Mouse (Mus musculus) C2C12 (cell line): ENCODE measurements at regions not wholly inside any gene's neighbourhood (a gene's known extent, or its start where the extent isn't known, plus 50 kb on each side); places are given as distances from the start of the nearest gene placed in this dataset.
A peak's percentile ranks its signal among the peaks of the same experiment; 100 is the strongest.

Experiments used
- H3K27me3 ChIP-seq: one replicate; pipeline ENCODE4 v1.6.1; 2011; ENCODE audit not compliant: control insufficient read depth, insufficient read depth, insufficient read length
- H3K36me3 ChIP-seq: one replicate; pipeline ENCODE4 v1.6.1; 2011; ENCODE audit not compliant: control insufficient read depth, insufficient read depth
- H3K4me3 ChIP-seq: one replicate; pipeline ENCODE4 v1.5.1; 2011; ENCODE audit warnings: mild to moderate bottlenecking, control low read depth; ENCODE audit not compliant: poor library complexity, insufficient read depth, severe bottlenecking
- H3K79me2 ChIP-seq: one replicate; pipeline ENCODE4 v1.6.1; 2011; ENCODE audit not compliant: control insufficient read depth, insufficient read depth
- H3K79me3 ChIP-seq: one replicate; pipeline ENCODE4 v1.6.1; 2011; ENCODE audit warnings: low read depth, control low read depth
- H3ac ChIP-seq: one replicate; pipeline ENCODE3; 2011; ENCODE audit warnings: low read depth; ENCODE audit not compliant: control insufficient read depth, insufficient read length
- CEBPB ChIP-seq: IDR thresholded peaks from one replicate; pipeline ENCODE4 v1.6.1; 2011; ENCODE audit warnings: low read depth, mild to moderate bottlenecking, control low read depth, moderate library complexity
- CTCF ChIP-seq: IDR thresholded peaks from one replicate; pipeline ENCODE4 v1.5.1; 2011; ENCODE audit not compliant: control insufficient read depth, insufficient read depth, insufficient read length
- FOSL1 ChIP-seq: IDR thresholded peaks from one replicate; pipeline ENCODE4 v1.8.0; 2011; ENCODE audit warnings: mild to moderate bottlenecking, low read length; ENCODE audit not compliant: poor library complexity, insufficient read depth, severe bottlenecking
- MAX ChIP-seq: IDR thresholded peaks from one replicate; pipeline ENCODE4 v1.6.1; 2011; ENCODE audit warnings: mild to moderate bottlenecking, control low read depth
- MYOD1 ChIP-seq: IDR thresholded peaks from one replicate; pipeline ENCODE4 v1.6.1; 2011; ENCODE audit warnings: low read depth; ENCODE audit not compliant: control insufficient read depth, insufficient read length
- MYOG ChIP-seq: IDR thresholded peaks from one replicate; pipeline ENCODE4 v1.6.1; 2011; ENCODE audit not compliant: control insufficient read depth, insufficient read length; ENCODE audit errors: extremely low read depth
- USF1 ChIP-seq: IDR thresholded peaks from one replicate; pipeline ENCODE4 v1.6.1; 2011; ENCODE audit warnings: low read depth, mild to moderate bottlenecking, control low read depth, moderate library complexity

DNA sequence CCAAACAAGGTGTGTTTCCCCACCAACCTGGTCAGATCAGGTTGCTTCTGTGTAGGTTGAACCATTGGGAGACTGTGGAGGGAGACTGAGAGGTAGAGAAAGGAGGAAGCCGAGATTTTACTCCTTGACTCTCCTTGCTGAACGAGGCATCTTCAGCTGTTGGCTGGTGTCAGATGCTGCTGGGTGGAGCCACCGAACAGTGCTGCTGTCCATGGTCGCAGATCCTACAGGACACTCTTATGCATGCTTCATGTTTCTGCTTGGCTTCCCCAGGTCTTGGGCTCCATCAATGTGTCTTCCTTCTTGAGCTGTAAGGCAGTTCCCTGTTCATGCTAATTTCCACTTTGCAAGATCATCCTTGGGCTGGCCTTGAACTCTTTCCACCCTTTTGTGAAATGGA lies 367.0 kb upstream of the Tmpo start:
- H3K36me3 ChIP-seq: no peaks in the 10 kb centered on the region
- no peak overlapping the region for H3ac ChIP-seq
- TF ChIP-seq MYOG (no peak), CTCF (no peak), USF1 (no peak), FOSL1 (no peak), MAX (no peak), MYOD1 (no peak), CEBPB (no peak)
- H3K4me3 ChIP-seq: no peak overlapping the region
- no peaks in the 10 kb centered on the region for H3K27me3 ChIP-seq
- no peaks in the 10 kb centered on the region for H3K79me2 ChIP-seq
- no peaks in the 10 kb centered on the region for H3K79me3 ChIP-seq

DNA sequence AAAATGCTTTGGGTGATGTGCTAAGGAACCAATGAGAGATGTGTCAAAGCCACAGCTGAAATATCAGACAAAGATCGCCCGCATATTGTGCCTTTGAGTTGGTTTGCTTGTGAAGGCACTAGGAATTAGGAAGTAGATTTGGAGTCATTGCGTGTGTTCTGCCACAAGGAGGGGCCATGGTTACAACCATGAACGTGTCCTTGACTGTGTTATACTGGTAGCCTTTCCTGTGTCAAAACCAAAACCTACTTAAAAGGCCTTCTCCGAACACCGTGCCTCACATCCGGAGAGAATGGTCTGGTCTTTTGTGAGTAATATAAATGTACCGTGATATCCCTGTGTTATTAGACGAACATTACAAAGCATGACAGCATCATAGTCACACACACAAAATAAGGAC lies 365.0 kb upstream of the Tmpo start:
- H3ac ChIP-seq: no peak overlapping the region
- H3K4me3 ChIP-seq: no peak overlapping the region
- no peaks in the 10 kb centered on the region for H3K36me3 ChIP-seq
- no peaks in the 10 kb centered on the region for H3K27me3 ChIP-seq
- TF ChIP-seq CTCF: peak; percentile 13
- no peak for TF ChIP-seq MYOD1
- H3K79me2 ChIP-seq: no peaks in the 10 kb centered on the region
- no peaks in the 10 kb centered on the region for H3K79me3 ChIP-seq

DNA sequence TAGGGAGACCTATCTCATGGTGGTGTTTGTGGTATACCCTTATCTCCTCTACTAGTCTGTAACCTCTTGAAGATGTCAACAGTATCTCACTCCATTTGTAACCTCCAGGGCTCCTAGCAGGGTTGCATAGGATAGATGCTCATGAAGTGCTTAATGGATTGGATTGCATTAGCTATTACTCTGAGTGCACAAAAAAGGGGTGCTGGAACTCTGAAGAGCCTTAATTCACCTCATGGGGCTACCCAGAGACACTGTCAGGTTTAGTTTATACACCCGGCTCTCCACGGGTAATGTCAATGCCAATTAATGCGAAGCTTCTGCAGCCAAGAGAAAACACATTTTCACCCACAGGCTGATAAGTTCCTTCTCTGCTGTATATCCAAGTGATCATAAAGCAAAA lies 364.3 kb upstream of the Tmpo start:
- no peaks in the 10 kb centered on the region for H3K27me3 ChIP-seq
- H3K79me3 ChIP-seq: no peaks in the 10 kb centered on the region
- H3K4me3 ChIP-seq: no peak overlapping the region
- H3K79me2 ChIP-seq: no peaks in the 10 kb centered on the region
- H3ac ChIP-seq: no peak overlapping the region
- no peaks in the 10 kb centered on the region for H3K36me3 ChIP-seq
- TF ChIP-seq MAX: no peak
- TF ChIP-seq FOSL1: no peak
- no peak for TF ChIP-seq MYOD1
- TF ChIP-seq CTCF: no peak
- TF ChIP-seq CEBPB: no peak
- TF ChIP-seq USF1: no peak
- TF ChIP-seq MYOG: no peak

DNA sequence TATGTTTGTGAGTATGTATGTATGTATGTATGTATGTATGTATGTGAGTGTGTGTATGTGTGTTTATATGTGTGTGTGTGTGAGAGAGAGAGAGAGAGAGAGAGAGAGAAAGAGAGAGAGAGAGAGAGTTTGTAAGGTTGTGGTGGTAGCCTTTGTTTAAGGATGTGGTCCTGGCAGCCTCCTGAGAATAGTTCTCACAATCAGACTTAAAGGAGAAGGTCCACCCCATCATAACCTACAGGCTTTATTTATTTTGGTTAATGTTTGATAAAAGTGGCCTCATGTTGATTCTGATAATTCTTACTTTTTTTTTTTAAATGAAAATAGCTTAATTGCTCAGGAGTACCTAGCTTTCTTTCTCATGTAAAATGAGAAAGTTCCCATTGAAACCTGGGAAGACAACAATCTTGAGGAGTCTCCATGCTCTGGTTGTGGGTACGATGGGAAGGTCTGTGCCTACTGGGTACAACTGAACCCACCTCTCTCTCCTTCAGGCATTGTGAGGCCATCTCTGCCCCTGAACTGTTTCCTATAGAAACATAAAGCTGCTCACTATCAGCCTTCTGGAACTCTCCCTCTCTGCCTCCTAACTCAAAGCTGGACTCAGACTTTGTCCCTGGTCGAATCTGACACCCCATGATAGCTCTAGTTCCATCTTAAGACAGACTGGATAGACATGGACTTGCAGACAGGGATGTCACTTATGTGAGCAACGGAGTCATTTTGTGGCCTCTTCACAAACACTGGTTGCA lies 362.2 kb upstream of the Tmpo start:
- Histone ChIP-seq H3K36me3 (no peaks in the 10 kb centered on the region), H3K4me3 (no peak overlapping the region), H3K27me3 (no peaks in the 10 kb centered on the region), H3ac (no peak overlapping the region), H3K79me2 (no peaks in the 10 kb centered on the region), H3K79me3 (no peaks in the 10 kb centered on the region)
- no peak for TF ChIP-seq CEBPB
- no peak for TF ChIP-seq USF1
- no peak for TF ChIP-seq MAX
- TF ChIP-seq MYOG: no peak
- no peak for TF ChIP-seq FOSL1
- TF ChIP-seq MYOD1: no peak
- TF ChIP-seq CTCF: no peak

DNA sequence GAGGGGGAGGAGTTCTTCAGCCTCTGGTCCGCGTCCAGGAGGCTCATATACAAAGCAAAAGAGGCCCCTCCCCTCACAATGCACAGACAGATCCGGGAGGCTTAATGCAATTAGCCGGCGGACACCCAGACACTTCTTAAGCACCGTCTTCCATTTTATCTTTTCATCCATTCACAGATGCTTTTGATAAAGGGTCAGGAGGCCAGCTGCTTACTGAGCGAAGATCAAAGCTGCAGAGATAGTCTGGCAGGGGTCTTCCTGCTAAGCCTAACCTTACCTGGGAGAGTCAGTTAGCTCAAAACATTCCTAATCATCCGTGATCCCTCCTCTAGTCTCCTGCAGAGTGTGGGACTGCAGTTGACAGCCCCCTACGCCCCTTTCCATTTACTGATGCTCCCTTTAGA lies 361.1 kb upstream of the Tmpo start:
- Histone ChIP-seq H3K4me3 (no peak overlapping the region), H3K36me3 (no peaks in the 10 kb centered on the region), H3K79me2 (no peaks in the 10 kb centered on the region), H3ac (no peak overlapping the region), H3K79me3 (no peaks in the 10 kb centered on the region), H3K27me3 (no peaks in the 10 kb centered on the region)
- TF ChIP-seq MAX: no peak
- no peak for TF ChIP-seq USF1
- no peak for TF ChIP-seq CEBPB
- no peak for TF ChIP-seq MYOG
- TF ChIP-seq MYOD1: no peak
- no peak for TF ChIP-seq FOSL1
- no peak for TF ChIP-seq CTCF

DNA sequence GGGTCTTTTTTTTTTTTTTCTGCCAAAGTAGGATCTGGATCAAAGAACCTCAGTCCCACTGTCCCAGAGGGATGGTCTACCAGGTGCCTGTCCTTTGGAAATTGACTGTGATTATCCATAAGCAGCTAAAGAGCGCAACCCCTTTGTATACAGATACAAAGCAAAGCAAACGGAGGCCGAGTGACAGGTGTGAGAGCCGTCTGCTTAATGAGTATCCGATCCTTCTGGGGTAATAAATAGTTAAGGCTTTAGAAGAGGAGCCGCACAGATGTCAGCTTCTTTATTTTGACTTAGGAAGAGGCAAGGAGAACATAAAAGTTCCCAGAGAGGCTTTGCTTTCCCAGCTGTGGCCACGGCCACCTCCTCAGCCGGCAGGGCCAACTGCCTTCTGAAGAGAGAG lies 356.1 kb upstream of the Tmpo start:
- Histone ChIP-seq H3K27me3 (no peaks in the 10 kb centered on the region), H3K36me3 (no peaks in the 10 kb centered on the region), H3ac (no peak overlapping the region), H3K4me3 (no peak overlapping the region), H3K79me3 (no peaks in the 10 kb centered on the region), H3K79me2 (no peaks in the 10 kb centered on the region)
- TF ChIP-seq USF1 (no peak), CEBPB (no peak), MYOG (no peak), MAX (no peak), MYOD1 (no peak), CTCF (no peak), FOSL1 (no peak)
